In genomic region chr11:115766356-115766943, GRCm38 (mm10) we compare ENCODE assay signal across 8 mouse cellular contexts. TPM values are rescaled to one million over a fixed set of nuclear protein-coding genes. Genes with fewer than 3 reads are reported as not detected.
DNase-seq lines count a peak whose midpoint lies in the region; ATAC-seq and TF ChIP-seq lines count a peak whose summit lies in the region.

No protein-coding gene starts in this region.

- no peak for TF ChIP-seq CTCF in CH12.LX (conservative IDR thresholded peaks at IDR 0.05 in 1 of 2, IDR thresholded peaks at IDR 0.05 in 1 of 2; ENCODE audit: low read depth in 2 of 2, low read length in 2 of 2)

- H3K4me2 ChIP-seq in CH12.LX (ENCODE audit: insufficient read depth, low read depth, poor library complexity, severe bottlenecking), result peak overlapping the region; percentile 78
- H3K4me2 ChIP-seq in heart, embryonic 14.5 days (ENCODE audit: low read length), result peak overlapping the region; percentile 86
- H3K4me2 ChIP-seq in midbrain, embryonic 11.5 days, result peak overlapping the region; percentile 82

- peaks cover 3 to 16% of the 10 kb centered on the region in 2 experiments; a peak in 3 of 4 replicates for H3K4me1 ChIP-seq in CH12.LX (ENCODE audit: control insufficient read depth in 1 of 2, insufficient read depth in 2 of 2)
- H3K4me1 ChIP-seq in heart, embryonic 14.5 days (ENCODE audit: control insufficient read depth in 2 of 2, insufficient read depth in 2 of 2, low read length in 2 of 2), result peaks cover 26 to 31% of the 10 kb centered on the region in 2 experiments
- peaks cover 11% of the 10 kb centered on the region for H3K4me1 ChIP-seq in midbrain, embryonic 11.5 days (ENCODE audit: control insufficient read depth, insufficient read depth, low read length)

- H3K79me2 ChIP-seq in CH12.LX (replicated peaks; ENCODE audit: control insufficient read depth, extremely low read depth, insufficient read depth, poor library complexity, severe bottlenecking), result no peaks in the 10 kb centered on the region

- ATAC-seq in heart, embryonic 14.5 days (ENCODE audit: insufficient number of reproducible peaks, insufficient read depth, low FRiP score, low read depth), result peak; percentile 36; the same call in 1 of the 2 replicates
- no peak for ATAC-seq in midbrain, embryonic 11.5 days (ENCODE audit: low FRiP score)
- no peak for ATAC-seq in granulocyte monocyte progenitor cell, adult 5-6 weeks (replicated peaks; ENCODE audit: poor library complexity, severe bottlenecking)

- 20% methylated on average over 13 of the region's 13 CpGs for WGBS in heart, embryonic 14.5 days
- 52% methylated on average over 13 of the region's 13 CpGs for WGBS in midbrain, embryonic 11.5 days

- no peak for TF ChIP-seq POLR2A in CH12.LX (IDR thresholded peaks at IDR 0.05; ENCODE audit: low read depth, low read length)

- H3K9me3 ChIP-seq in CH12.LX (replicated peaks; ENCODE audit: low read length), result no peaks in the 10 kb centered on the region
- no peaks in the 10 kb centered on the region for H3K9me3 ChIP-seq in heart, embryonic 14.5 days (ENCODE audit: control insufficient read depth, low read length)
- H3K9me3 ChIP-seq in midbrain, embryonic 11.5 days (ENCODE audit: control insufficient read depth, low read length), result no peaks in the 10 kb centered on the region

- no peak for TF ChIP-seq RAD21 in CH12.LX (IDR thresholded peaks at IDR 0.05; ENCODE audit: low read depth, low read length)

- H3K27ac ChIP-seq in CH12.LX (ENCODE audit: insufficient read depth, low read depth), result no peak overlapping the region
- peak overlapping the region; percentile 94 to 99 for H3K27ac ChIP-seq in heart, embryonic 14.5 days (replicated peaks in 1 of 2; ENCODE audit: control insufficient read depth in 1 of 2, insufficient read depth in 1 of 2, low read depth in 2 of 2, low read length in 2 of 2)
- H3K27ac ChIP-seq in midbrain, embryonic 11.5 days (ENCODE audit: low read depth, low read length), result no peak overlapping the region

- peak overlapping the region; percentile 77 for H3K9ac ChIP-seq in CH12.LX (ENCODE audit: insufficient read depth, low read depth)
- H3K9ac ChIP-seq in heart, embryonic 14.5 days (ENCODE audit: low read length), result peak overlapping the region; percentile 99
- peak overlapping the region; percentile 98 for H3K9ac ChIP-seq in midbrain, embryonic 11.5 days (ENCODE audit: low read length)

- TF ChIP-seq EP300 in CH12.LX (IDR thresholded peaks at IDR 0.05; ENCODE audit: low read length), result no peak

- no peak for DNase-seq in CH12.LX (ENCODE audit: extremely low read depth)
- peak; percentile 40 for DNase-seq in brain, adult 2 months (ENCODE audit: low read depth, low spot score)
- DNase-seq in kidney, postnatal 14 days, result peak; percentile 56
- peak; percentile 86 for DNase-seq in midbrain, embryonic 11.5 days (ENCODE audit: low spot score, missing footprints)
- no peak for DNase-seq in thymus, postnatal 0 days (ENCODE audit: low spot score)
- no peak for DNase-seq in layer of hippocampus, adult 18-20 months (ENCODE audit: low spot score in 2 of 2)

- dilution Hi-C loops in CH12.LX (cut with MboI; ENCODE audit: extremely low pct_ligation_motif_present, extremely low pct_unique_long_range_greater_than_20kb, low sequenced_read_pairs), result no loop called here

- H3K36me3 ChIP-seq in CH12.LX (replicated peaks in 1 of 2; ENCODE audit: control insufficient read depth in 1 of 2, insufficient read depth in 1 of 2, low read length in 1 of 2), result no peaks in the 10 kb centered on the region
- no peaks in the 10 kb centered on the region for H3K36me3 ChIP-seq in heart, embryonic 14.5 days (ENCODE audit: control insufficient read depth, insufficient read depth, low read length)
- H3K36me3 ChIP-seq in midbrain, embryonic 11.5 days (ENCODE audit: control insufficient read depth, insufficient read depth, low read length), result no peaks in the 10 kb centered on the region

- no peaks in the 10 kb centered on the region for H3K27me3 ChIP-seq in CH12.LX (replicated peaks)
- H3K27me3 ChIP-seq in heart, embryonic 14.5 days (ENCODE audit: control insufficient read depth, insufficient read depth, low read length), result no peaks in the 10 kb centered on the region
- no peaks in the 10 kb centered on the region for H3K27me3 ChIP-seq in midbrain, embryonic 11.5 days (ENCODE audit: control insufficient read depth, insufficient read depth, low read length)

- peak overlapping the region; percentile 77 to 85 (median 82) for H3K4me3 ChIP-seq in CH12.LX (replicated peaks in 1 of 3; ENCODE audit: low read depth in 2 of 3, low read length in 2 of 3, poor library complexity in 1 of 3)
- H3K4me3 ChIP-seq in heart, embryonic 14.5 days (ENCODE audit: control insufficient read depth in 1 of 2, insufficient read depth in 1 of 2, low read depth in 1 of 2, low read length in 2 of 2), result peak overlapping the region; percentile 82 to 84
- H3K4me3 ChIP-seq in midbrain, embryonic 11.5 days (ENCODE audit: low read depth, low read length), result peak overlapping the region; percentile 85

- in situ Hi-C loops in CH12.LX (cut with MboI; ENCODE audit: low pct_ligation_motif_present, low pct_unique_long_range_greater_than_20kb, low sequenced_read_pairs), result no loop called here

TF ChIP-seq in CH12.LX, 34 proteins besides CTCF, POLR2A, EP300 and RAD21 (continues in another document):
- TF ChIP-seq CHD1 (IDR thresholded peaks at IDR 0.05; ENCODE audit: low read depth, low read length) (no peak), ZNF384 (IDR thresholded peaks at IDR 0.05; ENCODE audit: low read depth, low read length) (no peak), NRF1 (IDR thresholded peaks at IDR 0.05; ENCODE audit: low read depth, low read length) (no peak), TBP (conservative IDR thresholded peaks at IDR 0.05; ENCODE audit: low read depth, low read length) (no peak), ZC3H11A (IDR thresholded peaks at IDR 0.05; ENCODE audit: low read depth, low read length) (no peak), E2F4 (IDR thresholded peaks at IDR 0.05; ENCODE audit: insufficient replicate concordance, low read depth, low read length) (no peak)

RNA-seq across cellular contexts. Expression of gene Tmem94, which starts 1.2 kb away (rescaled TPM):
- total RNA-seq in CH12.LX (2012; rRNA removed), result 19.0 and 27.4 TPM in 2 replicates
- total RNA-seq in CH12.LX (2014; rRNA removed), result 4.8 and 6.4 TPM in 2 replicates
- 13.5 and 15.0 TPM in 2 replicates for polyA plus RNA-seq in CH12.LX (2012; ENCODE audit: insufficient read length, low read depth)
- 27.1 and 28.7 TPM in 2 replicates for polyA plus RNA-seq in heart, embryonic 14.5 days (2014; fragmentation: Nextera tagmentation; extraction: Ambion mirVana)
- polyA plus RNA-seq in midbrain, embryonic 11.5 days (2014; fragmentation: Nextera tagmentation; extraction: Ambion mirVana), result 15.1 and 16.7 TPM in 2 replicates
- 17.6 and 33.4 TPM in 2 replicates for total RNA-seq in granulocyte monocyte progenitor cell, adult 5-6 weeks (2014; fragmentation: Nextera tagmentation)
- total RNA-seq in granulocyte monocyte progenitor cell, adult 5-6 weeks (2017), result 9.0 and 17.2 TPM in 2 replicates
- 8.3 and 9.5 TPM in 2 replicates for polyA plus RNA-seq in thymus, postnatal 0 days (2015; fragmentation: Nextera tagmentation; extraction: Ambion mirVana)
- 10 to 100 TPM; 50.9 to 56.1 TPM for total RNA-seq in layer of hippocampus, adult 18-20 months (2021)

RNA-seq across cellular contexts. Expression of gene Caskin2, which starts 47.0 kb away (rescaled TPM):
- 8.2 and 8.9 TPM in 2 replicates for total RNA-seq in CH12.LX (2012; rRNA removed)
- 2.7 and 2.9 TPM in 2 replicates for total RNA-seq in CH12.LX (2014; rRNA removed)
- 6.4 and 6.9 TPM in 2 replicates for polyA plus RNA-seq in CH12.LX (2012; ENCODE audit: insufficient read length, low read depth)
- 21.0 and 21.1 TPM in 2 replicates for polyA plus RNA-seq in heart, embryonic 14.5 days (2014; fragmentation: Nextera tagmentation; extraction: Ambion mirVana)
- 10.4 and 11.7 TPM in 2 replicates for polyA plus RNA-seq in midbrain, embryonic 11.5 days (2014; fragmentation: Nextera tagmentation; extraction: Ambion mirVana)
- 1.9 and 5.1 TPM in 2 replicates for total RNA-seq in granulocyte monocyte progenitor cell, adult 5-6 weeks (2014; fragmentation: Nextera tagmentation)
- 1.7 and 3.5 TPM in 2 replicates for total RNA-seq in granulocyte monocyte progenitor cell, adult 5-6 weeks (2017)
- polyA plus RNA-seq in thymus, postnatal 0 days (2015; fragmentation: Nextera tagmentation; extraction: Ambion mirVana), result 3.5 and 3.7 TPM in 2 replicates
- 10 to 100 TPM; 19.4 to 19.9 TPM for total RNA-seq in layer of hippocampus, adult 18-20 months (2021)

RNA-seq across cellular contexts. Expression of gene Tsen54, which starts 48.1 kb away (rescaled TPM):
- 71.1 and 71.2 TPM in 2 replicates for total RNA-seq in CH12.LX (2012; rRNA removed)
- total RNA-seq in CH12.LX (2014; rRNA removed), result 44.9 and 45.8 TPM in 2 replicates
- polyA plus RNA-seq in CH12.LX (2012; ENCODE audit: insufficient read length, low read depth), result 55.0 and 59.4 TPM in 2 replicates
- 18.9 and 24.2 TPM in 2 replicates for polyA plus RNA-seq in heart, embryonic 14.5 days (2014; fragmentation: Nextera tagmentation; extraction: Ambion mirVana)
- polyA plus RNA-seq in midbrain, embryonic 11.5 days (2014; fragmentation: Nextera tagmentation; extraction: Ambion mirVana), result 20.8 and 21.7 TPM in 2 replicates
- 21.9 and 22.5 TPM in 2 replicates for total RNA-seq in granulocyte monocyte progenitor cell, adult 5-6 weeks (2014; fragmentation: Nextera tagmentation)
- total RNA-seq in granulocyte monocyte progenitor cell, adult 5-6 weeks (2017), result 8.5 and 18.6 TPM in 2 replicates
- polyA plus RNA-seq in thymus, postnatal 0 days (2015; fragmentation: Nextera tagmentation; extraction: Ambion mirVana), result 23.4 and 23.5 TPM in 2 replicates
- 10 to 100 TPM; 11.1 to 11.4 TPM for total RNA-seq in layer of hippocampus, adult 18-20 months (2021)

RNA-seq across cellular contexts. Expression of gene Llgl2, which starts 57.4 kb away (rescaled TPM):
- total RNA-seq in CH12.LX (2012; rRNA removed) (12.3 and 14.7 TPM in 2 replicates), CH12.LX (2014; rRNA removed) (3.8 and 4.4 TPM in 2 replicates)
- polyA plus RNA-seq in CH12.LX (2012; ENCODE audit: insufficient read length, low read depth), result 6.8 and 9.2 TPM in 2 replicates
- 14.5 and 15.5 TPM in 2 replicates for polyA plus RNA-seq in heart, embryonic 14.5 days (2014; fragmentation: Nextera tagmentation; extraction: Ambion mirVana)
- 2.4 and 2.5 TPM in 2 replicates for polyA plus RNA-seq in midbrain, embryonic 11.5 days (2014; fragmentation: Nextera tagmentation; extraction: Ambion mirVana)
- 4.2 and 11.3 TPM in 2 replicates for total RNA-seq in granulocyte monocyte progenitor cell, adult 5-6 weeks (2014; fragmentation: Nextera tagmentation)
- total RNA-seq in granulocyte monocyte progenitor cell, adult 5-6 weeks (2017), result 2.8 and 4.1 TPM in 2 replicates
- polyA plus RNA-seq in thymus, postnatal 0 days (2015; fragmentation: Nextera tagmentation; extraction: Ambion mirVana), result 15.6 and 15.7 TPM in 2 replicates
- 1 to 10 TPM; 2.5 to 3.0 TPM for total RNA-seq in layer of hippocampus, adult 18-20 months (2021)

RNA-seq across cellular contexts. Expression of gene Grb2, which starts 58.1 kb away (rescaled TPM):
- total RNA-seq in CH12.LX (2012; rRNA removed), result 63.6 and 67.7 TPM in 2 replicates
- total RNA-seq in CH12.LX (2014; rRNA removed), result 110 and 117 TPM in 2 replicates
- 228 and 241 TPM in 2 replicates for polyA plus RNA-seq in CH12.LX (2012; ENCODE audit: insufficient read length, low read depth)
- polyA plus RNA-seq in heart, embryonic 14.5 days (2014; fragmentation: Nextera tagmentation; extraction: Ambion mirVana), result 59.4 and 63.9 TPM in 2 replicates
- 74.3 and 77.7 TPM in 2 replicates for polyA plus RNA-seq in midbrain, embryonic 11.5 days (2014; fragmentation: Nextera tagmentation; extraction: Ambion mirVana)
- total RNA-seq in granulocyte monocyte progenitor cell, adult 5-6 weeks (2014; fragmentation: Nextera tagmentation), result 106 and 112 TPM in 2 replicates
- 40.4 and 56.0 TPM in 2 replicates for total RNA-seq in granulocyte monocyte progenitor cell, adult 5-6 weeks (2017)
- 143 and 144 TPM in 2 replicates for polyA plus RNA-seq in thymus, postnatal 0 days (2015; fragmentation: Nextera tagmentation; extraction: Ambion mirVana)
- total RNA-seq in layer of hippocampus, adult 18-20 months (2021), result 100 to 1,000 TPM; 184 to 203 TPM

Comparison
In these comparisons a context has a peak if more than half of its experiments do, and no peak if none do; other contexts are left out.
1. DNase-seq: peak in brain, adult 2 months (single experiment), kidney, postnatal 14 days (single experiment) and midbrain, embryonic 11.5 days (single experiment); none in CH12.LX (single experiment), thymus, postnatal 0 days (single experiment) and layer of hippocampus, adult 18-20 months (0 of 2).
2. H3K27ac ChIP-seq: peak in heart, embryonic 14.5 days (2 of 2); none in CH12.LX (single experiment) and midbrain, embryonic 11.5 days (single experiment).
3. Peak in every context shown above with its lines, with median percentiles within 50 percentile points of each other: H3K4me2 ChIP-seq, H3K4me3 ChIP-seq and H3K9ac ChIP-seq.